Mouse (Mus musculus): ENCODE results near the gene Smtnl2. TPM values are rescaled to one million over a fixed set of nuclear protein-coding genes. Genes with fewer than 3 reads are reported as not detected.
"Not testable (repeated sequence)": the region's sequence is repeated elsewhere in the genome, so short reads cannot be mapped to it uniquely, and the experiment has no call there.

The Smtnl2 gene
- polyA plus RNA-seq, 1 experiment from 2014 or later: 3.5 TPM

- no peak overlapping the region for H3K9ac ChIP-seq (replicated peaks)
- TF ChIP-seq CTCF (IDR thresholded peaks at IDR 0.05; ENCODE audit: low read depth) (no peak), EP300 (IDR thresholded peaks at IDR 0.05; ENCODE audit: low read depth) (no peak)
- H3K9me3 ChIP-seq (ENCODE audit: low read length): no peaks in the 10 kb centered on the region
- no peak overlapping the region for H3K4me3 ChIP-seq (ENCODE audit: low read depth, low read length)
- no peaks in the 10 kb centered on the region; the same call in 1 of the 2 replicates for H3K4me1 ChIP-seq (ENCODE audit: insufficient read depth)
- peaks cover 55% of the 10 kb centered on the region for H3K36me3 ChIP-seq (replicated peaks; ENCODE audit: insufficient read depth, low read length)
- H3K4me2 ChIP-seq (ENCODE audit: low read depth, low read length): no peak overlapping the region
- WGBS (ENCODE audit: insufficient replicate concordance): 66% methylated on average over 3 of the region's 3 CpGs
- H3K27ac ChIP-seq (ENCODE audit: low read depth): no peak overlapping the region
- no peaks in the 10 kb centered on the region for H3K27me3 ChIP-seq (ENCODE audit: insufficient read depth, low read length)
- DNase-seq: no peak
- no peak for ATAC-seq
Observed at GRCm38 (mm10) chr11:72452140-72452665, 40.7 kb upstream of the Smtnl2 start.

GRCm38 (mm10) chr11:72447475-72447874 is 36.0 kb upstream of the Smtnl2 start:
- H3K27me3 ChIP-seq (ENCODE audit: insufficient read depth, low read length): no peaks in the 10 kb centered on the region
- no peaks in the 10 kb centered on the region for H3K9me3 ChIP-seq (ENCODE audit: low read length)
- H3K4me2 ChIP-seq (ENCODE audit: low read depth, low read length): no peak overlapping the region
- peaks cover 3% of the 10 kb centered on the region for H3K4me1 ChIP-seq (ENCODE audit: insufficient read depth)
- H3K9ac ChIP-seq (replicated peaks): no peak overlapping the region
- DNase-seq: no peak
- H3K27ac ChIP-seq (ENCODE audit: low read depth): no peak overlapping the region
- H3K36me3 ChIP-seq (replicated peaks; ENCODE audit: insufficient read depth, low read length): peaks cover 93% of the 10 kb centered on the region
- no peak for ATAC-seq
- 74% methylated on average over 8 of the region's 8 CpGs for WGBS (ENCODE audit: insufficient replicate concordance)
- TF ChIP-seq CTCF (IDR thresholded peaks at IDR 0.05; ENCODE audit: low read depth) (peak; percentile 42; the same call in 1 of the 2 replicates), EP300 (IDR thresholded peaks at IDR 0.05; ENCODE audit: low read depth) (no peak)
- H3K4me3 ChIP-seq (ENCODE audit: low read depth, low read length): no peak overlapping the region

GRCm38 (mm10) chr11:72446311-72447105 is 35.0 kb upstream of the Smtnl2 start:
- Histone ChIP-seq H3K9me3 (ENCODE audit: low read length) (no peaks in the 10 kb centered on the region), H3K27ac (ENCODE audit: low read depth) (no peak overlapping the region), H3K4me1 (ENCODE audit: insufficient read depth) (peaks cover 11% of the 10 kb centered on the region), H3K27me3 (ENCODE audit: insufficient read depth, low read length) (no peaks in the 10 kb centered on the region), H3K9ac (replicated peaks) (no peak overlapping the region), H3K4me2 (ENCODE audit: low read depth, low read length) (no peak overlapping the region), H3K36me3 (replicated peaks; ENCODE audit: insufficient read depth, low read length) (peaks cover 89% of the 10 kb centered on the region), H3K4me3 (ENCODE audit: low read depth, low read length) (no peak overlapping the region)
- WGBS (ENCODE audit: insufficient replicate concordance): 70% methylated on average over 6 of the region's 6 CpGs
- peak; percentile 70 for DNase-seq
- ATAC-seq: peak; percentile 28; the same call in 1 of the 2 replicates
- TF ChIP-seq EP300 (IDR thresholded peaks at IDR 0.05; ENCODE audit: low read depth) (no peak), CTCF (IDR thresholded peaks at IDR 0.05; ENCODE audit: low read depth) (peak; percentile 75)

- peak within 1 kb of the TSS; percentile 81 for H3K9ac ChIP-seq (replicated peaks)
- DNase-seq: peak; percentile 98
- H3K9me3 ChIP-seq (ENCODE audit: low read length): no peaks in the 10 kb centered on the region
- peak within 1 kb of the TSS; percentile 77 for H3K27ac ChIP-seq (ENCODE audit: low read depth)
- WGBS (ENCODE audit: insufficient replicate concordance): under 1% methylated on average over 46 of the region's 46 CpGs
- peak within 1 kb of the TSS; percentile 68 for H3K4me3 ChIP-seq (ENCODE audit: low read depth, low read length)
- peaks cover 13% of the 10 kb centered on the region for H3K4me1 ChIP-seq (ENCODE audit: insufficient read depth)
- TF ChIP-seq EP300 (IDR thresholded peaks at IDR 0.05; ENCODE audit: low read depth) (no peak), CTCF (IDR thresholded peaks at IDR 0.05; ENCODE audit: low read depth) (0 out of 2 replicates have a peak, but pooled peaks have one; percentile 6)
- no peaks in the 10 kb centered on the region for H3K27me3 ChIP-seq (ENCODE audit: insufficient read depth, low read length)
- H3K4me2 ChIP-seq (ENCODE audit: low read depth, low read length): peak within 1 kb of the TSS; percentile 90
- peaks cover 38% of the 10 kb centered on the region for H3K36me3 ChIP-seq (replicated peaks; ENCODE audit: insufficient read depth, low read length)
- ATAC-seq: peak; percentile 94
Observed at GRCm38 (mm10) chr11:72440965-72441664, 29.6 kb upstream of the Smtnl2 start, which contains the start of gene Mybbp1a. TSS of gene Mybbp1a (plus strand) at chr11:72441355.

GRCm38 (mm10) chr11:72440597-72440964 is 29.1 kb upstream of the Smtnl2 start:
- H3K27me3 ChIP-seq (ENCODE audit: insufficient read depth, low read length); DNase-seq; H3K9me3 ChIP-seq (ENCODE audit: low read length): not testable (repeated sequence)
- peak; percentile 34 for ATAC-seq
- Histone ChIP-seq H3K36me3 (replicated peaks; ENCODE audit: insufficient read depth, low read length) (peaks cover 32% of the 10 kb centered on the region), H3K4me3 (ENCODE audit: low read depth, low read length) (peak overlapping the region; percentile 68), H3K27ac (ENCODE audit: low read depth) (peak overlapping the region; percentile 77), H3K4me2 (ENCODE audit: low read depth, low read length) (peak overlapping the region; percentile 90), H3K9ac (replicated peaks) (peak overlapping the region; percentile 81), H3K4me1 (ENCODE audit: insufficient read depth) (peaks cover 13% of the 10 kb centered on the region)
- 31% methylated on average over 6 of the region's 6 CpGs for WGBS (ENCODE audit: insufficient replicate concordance)

GRCm38 (mm10) chr11:72438411-72438810 is 26.9 kb upstream of the Smtnl2 start:
- ATAC-seq: no peak
- TF ChIP-seq EP300 (IDR thresholded peaks at IDR 0.05; ENCODE audit: low read depth) (no peak), CTCF (IDR thresholded peaks at IDR 0.05; ENCODE audit: low read depth) (no peak)
- no peak overlapping the region for H3K9ac ChIP-seq (replicated peaks)
- H3K4me3 ChIP-seq (ENCODE audit: low read depth, low read length): no peak overlapping the region
- 55% methylated on average over 4 of the region's 4 CpGs for WGBS (ENCODE audit: insufficient replicate concordance)
- H3K9me3 ChIP-seq (ENCODE audit: low read length): no peaks in the 10 kb centered on the region
- DNase-seq: no peak
- peaks cover 13% of the 10 kb centered on the region for H3K4me1 ChIP-seq (ENCODE audit: insufficient read depth)
- H3K27ac ChIP-seq (ENCODE audit: low read depth): no peak overlapping the region
- peaks cover 11% of the 10 kb centered on the region for H3K36me3 ChIP-seq (replicated peaks; ENCODE audit: insufficient read depth, low read length)
- H3K27me3 ChIP-seq (ENCODE audit: insufficient read depth, low read length): no peaks in the 10 kb centered on the region
- no peak overlapping the region for H3K4me2 ChIP-seq (ENCODE audit: low read depth, low read length)
